Mouse (Mus musculus) embryonic facial prominence, embryonic 14.5 days (tissue): ENCODE data around the gene Phrf1. TPM values are rescaled to one million over a fixed set of nuclear protein-coding genes. Genes with fewer than 3 reads are reported as not detected.

Source experiments
- ATAC-seq: fragments of 200-750 bp; cut with Nextera tagmentation; 2 replicates; pipeline ENCODE4 v1.8.0; 2017; ENCODE audit warnings: low read depth, moderate number of reproducible peaks, moderate TSS enrichment
- DNase-seq: peaks from one replicate; pipeline ENCODE4 v3.0.0-alpha.2; 2015; ENCODE audit warnings: low spot score
- H3K27ac ChIP-seq: fragments of 300-500 bp; sonication (generic); replicated peaks from 2 replicates; pipeline ENCODE4 v1.5.1; 2014; ENCODE audit warnings: low read depth, mild to moderate bottlenecking, low read length, moderate library complexity
- H3K27me3 ChIP-seq: fragments of 300-500 bp; sonication (generic); replicated peaks from 2 replicates; pipeline ENCODE4 v1.6.1; 2014; ENCODE audit warnings: low read length; ENCODE audit not compliant: control insufficient read depth, insufficient read depth
- H3K36me3 ChIP-seq: fragments of 300-500 bp; sonication (generic); 2 replicates; pipeline ENCODE4 v1.6.1; 2014; ENCODE audit warnings: low read length, mixed read lengths; ENCODE audit not compliant: control insufficient read depth, insufficient read depth
- H3K4me1 ChIP-seq: fragments of 300-500 bp; sonication (generic); 2 replicates; pipeline ENCODE4 v1.6.1; 2014; ENCODE audit warnings: antibody characterized with exemption, low read length; ENCODE audit not compliant: control insufficient read depth, insufficient read depth
- H3K4me2 ChIP-seq: fragments of 300-500 bp; sonication (generic); 2 replicates; pipeline ENCODE4 v1.6.1; 2014; ENCODE audit warnings: low read depth, mild to moderate bottlenecking, low read length, moderate library complexity, mixed read lengths
- H3K4me3 ChIP-seq: fragments of 300-500 bp; sonication (generic); 2 replicates; pipeline ENCODE4 v1.5.1; 2014; ENCODE audit warnings: low read depth, mild to moderate bottlenecking, low read length
- H3K9ac ChIP-seq: fragments of 300-500 bp; sonication (generic); 2 replicates; pipeline ENCODE4 v1.6.1; 2014; ENCODE audit warnings: low read depth, mild to moderate bottlenecking, low read length, moderate library complexity, mixed read lengths
- H3K9me3 ChIP-seq: fragments of 300-500 bp; sonication (generic); 2 replicates; pipeline ENCODE4 v1.6.1; 2016; ENCODE audit warnings: low read length; ENCODE audit not compliant: control insufficient read depth
- WGBS: fragments of 180-500 bp; shearing (Covaris S2); extraction: QIAGEN DNeasy Blood & Tissue Kit; methylation state at CpG from one replicate; pipeline ENCODE4 v1.1.7; 2014; 5-methylcytosine and 5-hydroxymethylcytosine counted together
- polyA plus RNA-seq: library from polyadenylated mRNA; unstranded; fragments of >200 nt; fragmentation: Nextera tagmentation; extraction: Ambion mirVana; gene quantifications from 2 replicates; pipeline ENCODE4 v1.2.1, GENCODE M21; 2014

The Phrf1 gene
- polyA plus RNA-seq, 1 experiment from 2014 or later: 59.8 TPM

- Histone ChIP-seq H3K36me3 (peaks cover 34% of the 10 kb centered on the region), H3K27me3 (no peaks in the 10 kb centered on the region), H3K9me3 (no peaks in the 10 kb centered on the region), H3K4me3 (peak within 1 kb of the TSS; percentile 92), H3K9ac (peak within 1 kb of the TSS; percentile 92), H3K4me1 (peaks cover 11% of the 10 kb centered on the region), H3K27ac (peak within 1 kb of the TSS; percentile 83), H3K4me2 (peak within 1 kb of the TSS; percentile 99)
- DNase-seq (peak; percentile 98), ATAC-seq (peak; percentile 93)
- WGBS: 0% methylated on average over 13 of the region's 39 CpGs
Measured at GRCm38 (mm10) chr7:141193948-141194347, 34.6 kb upstream of the Phrf1 start, which contains the start of the genes Hras and Lrrc56. Gene Hras, minus strand, starts transcription at chr7:141194005. Gene Lrrc56, plus strand, starts transcription at chr7:141194157.

DNA sequence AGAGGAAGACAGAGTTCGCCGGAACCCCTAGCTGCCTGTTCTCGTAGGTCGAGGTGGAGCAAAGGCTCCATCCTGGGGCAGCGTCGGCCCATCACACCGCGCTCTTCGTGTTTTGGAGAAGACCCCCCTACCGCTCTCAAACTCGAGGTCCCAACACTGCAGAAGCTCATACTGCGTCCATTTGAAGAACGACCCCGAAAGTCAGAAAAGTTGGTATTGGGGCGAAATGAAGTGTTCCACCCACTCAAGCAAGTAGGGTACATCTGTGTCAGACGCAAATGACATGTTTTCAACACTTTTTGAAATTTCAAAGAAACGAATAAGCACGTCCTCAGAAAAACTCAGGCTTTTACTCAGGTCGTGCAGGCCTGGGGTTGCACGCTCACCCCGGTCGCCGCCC, 34.2 kb upstream of the Phrf1 start:
- no peak for ATAC-seq
- no peaks in the 10 kb centered on the region for H3K9me3 ChIP-seq
- H3K4me3 ChIP-seq: peak overlapping the region; percentile 92
- H3K4me2 ChIP-seq: peak overlapping the region; percentile 99
- H3K27me3 ChIP-seq: no peaks in the 10 kb centered on the region
- WGBS: 1% methylated on average over 23 of the region's 23 CpGs
- no peak for DNase-seq
- peak overlapping the region; percentile 81 for H3K27ac ChIP-seq
- peaks cover 11% of the 10 kb centered on the region for H3K4me1 ChIP-seq
- peak overlapping the region; percentile 69 for H3K9ac ChIP-seq
- H3K36me3 ChIP-seq: peaks cover 30% of the 10 kb centered on the region

DNA sequence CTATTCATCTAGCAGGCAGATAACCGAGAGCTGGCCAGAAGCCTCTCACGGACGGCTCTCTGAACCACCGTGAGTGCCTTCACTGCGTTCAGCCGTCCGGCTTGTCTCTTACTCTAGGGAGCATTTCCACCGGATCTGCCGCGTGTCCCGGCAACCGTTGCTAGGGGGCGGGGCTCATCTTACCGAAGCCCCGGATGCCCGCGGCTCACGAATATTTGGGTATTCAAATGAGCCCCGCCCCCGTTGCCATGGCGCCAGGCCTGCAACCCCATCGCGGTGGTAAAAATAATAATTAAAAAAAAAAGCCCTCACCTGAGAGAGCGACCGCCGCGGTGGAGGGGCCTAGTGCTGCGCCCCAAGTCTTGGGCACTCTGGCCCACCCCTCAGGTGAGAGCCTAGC, 33.8 kb upstream of the Phrf1 start:
- Histone ChIP-seq H3K4me2 (peak overlapping the region; percentile 99), H3K9me3 (no peaks in the 10 kb centered on the region), H3K4me3 (peak overlapping the region; percentile 92), H3K27ac (peak overlapping the region; percentile 81), H3K9ac (peak overlapping the region; percentile 69), H3K27me3 (no peaks in the 10 kb centered on the region), H3K36me3 (peaks cover 26% of the 10 kb centered on the region), H3K4me1 (peaks cover 11% of the 10 kb centered on the region)
- peak; percentile 96 for DNase-seq
- ATAC-seq: peak; percentile 27; the same call in 1 of the 2 replicates
- WGBS: under 1% methylated on average over 28 of the region's 28 CpGs

DNA sequence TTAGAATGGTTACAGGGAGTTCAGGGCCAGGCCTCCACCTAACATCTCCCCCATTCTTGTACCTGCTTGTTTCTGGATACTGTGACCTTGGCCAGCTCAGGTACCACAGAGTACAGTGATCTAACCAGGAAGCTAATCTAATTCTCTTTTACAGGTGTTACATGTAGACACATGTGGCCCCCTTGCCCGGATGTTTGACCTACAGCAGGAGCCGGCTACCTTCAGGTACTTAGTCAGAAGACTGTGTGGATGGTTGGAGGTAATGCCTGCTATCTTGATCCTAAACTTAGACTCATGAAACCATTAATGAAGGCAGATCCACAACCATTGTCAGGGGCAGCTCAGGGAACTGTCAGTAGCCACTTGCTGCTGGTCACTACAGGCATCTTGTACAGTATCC, 32.8 kb upstream of the Phrf1 start:
- WGBS: 91% methylated on average over 2 of the region's 2 CpGs
- peaks cover 17% of the 10 kb centered on the region for H3K36me3 ChIP-seq
- DNase-seq (no peak), ATAC-seq (no peak)
- H3K9me3 ChIP-seq: no peaks in the 10 kb centered on the region
- H3K27me3 ChIP-seq: no peaks in the 10 kb centered on the region
- H3K9ac ChIP-seq: no peak overlapping the region
- peak overlapping the region; percentile 99; the same call in 1 of the 2 replicates for H3K4me2 ChIP-seq
- peak overlapping the region; percentile 92; the same call in 1 of the 2 replicates for H3K4me3 ChIP-seq
- no peak overlapping the region for H3K27ac ChIP-seq
- H3K4me1 ChIP-seq: peaks cover 11% of the 10 kb centered on the region

DNA sequence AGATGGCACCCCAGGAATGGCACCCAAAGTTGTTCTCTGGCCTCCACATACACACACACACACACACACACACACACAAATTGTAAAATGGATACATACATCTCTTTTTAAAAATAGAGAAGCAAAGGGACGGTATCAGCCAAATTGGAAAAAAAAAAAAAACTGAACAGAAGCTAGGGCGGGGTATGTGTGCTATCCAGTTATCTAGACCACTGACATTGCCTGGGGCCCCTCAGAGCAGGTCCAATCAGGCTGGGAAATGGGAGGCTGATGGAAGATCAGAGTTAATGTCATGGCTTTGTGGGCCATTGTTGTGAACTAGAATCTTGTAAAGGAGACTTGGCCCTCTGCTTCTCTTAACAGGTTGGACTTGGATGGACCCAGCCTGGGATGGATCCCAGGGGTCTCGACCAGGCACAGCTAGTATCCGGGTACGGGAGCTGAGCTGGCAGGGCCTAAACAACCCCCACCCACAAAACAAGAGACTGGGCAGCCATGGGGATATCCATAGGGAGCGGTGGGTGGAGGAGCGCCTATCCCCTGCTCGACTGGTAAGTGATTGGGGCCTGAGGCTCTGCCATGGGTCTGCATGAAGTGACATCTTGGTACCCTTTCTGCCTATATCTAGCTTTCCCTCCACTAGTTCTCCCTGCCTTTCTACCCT, 31.8 kb upstream of the Phrf1 start:
- ATAC-seq: no peak
- no peak overlapping the region for H3K27ac ChIP-seq
- no peak overlapping the region for H3K4me2 ChIP-seq
- no peaks in the 10 kb centered on the region for H3K27me3 ChIP-seq
- H3K9ac ChIP-seq: no peak overlapping the region
- H3K36me3 ChIP-seq: peaks cover 7% of the 10 kb centered on the region
- H3K9me3 ChIP-seq: no peaks in the 10 kb centered on the region
- DNase-seq: no peak
- 88% methylated on average over 6 of the region's 8 CpGs for WGBS
- H3K4me1 ChIP-seq: peaks cover 11% of the 10 kb centered on the region
- no peak overlapping the region for H3K4me3 ChIP-seq

DNA sequence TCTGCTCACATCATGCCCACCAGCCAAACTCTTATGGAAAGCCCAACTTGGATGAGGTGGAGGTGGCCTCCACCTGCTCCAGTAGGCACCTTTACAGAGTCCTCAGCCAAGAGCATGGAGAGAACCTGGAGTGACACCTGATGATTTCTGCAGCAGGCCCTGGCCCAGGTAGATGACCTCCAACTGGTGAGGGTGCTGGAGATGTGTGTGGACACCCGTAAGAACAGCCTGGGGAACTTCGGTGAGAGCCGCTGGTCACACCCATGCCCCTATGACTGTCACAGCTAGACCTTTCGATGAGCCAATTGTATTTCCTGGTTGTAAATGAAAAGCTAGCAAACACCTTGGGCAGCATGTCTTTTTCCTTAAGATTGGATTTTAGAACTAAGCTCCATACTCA, 30.5 kb upstream of the Phrf1 start:
- ATAC-seq (no peak), DNase-seq (no peak)
- no peaks in the 10 kb centered on the region for H3K36me3 ChIP-seq
- H3K4me2 ChIP-seq: no peak overlapping the region
- H3K9ac ChIP-seq: no peak overlapping the region
- H3K9me3 ChIP-seq: no peaks in the 10 kb centered on the region
- 92% methylated on average over 4 of the region's 4 CpGs for WGBS
- no peak overlapping the region for H3K4me3 ChIP-seq
- no peaks in the 10 kb centered on the region for H3K27me3 ChIP-seq
- 0 out of 2 replicates have a peak, but pooled peaks cover under 1% of the 10 kb centered on the region for H3K4me1 ChIP-seq
- H3K27ac ChIP-seq: no peak overlapping the region

DNA sequence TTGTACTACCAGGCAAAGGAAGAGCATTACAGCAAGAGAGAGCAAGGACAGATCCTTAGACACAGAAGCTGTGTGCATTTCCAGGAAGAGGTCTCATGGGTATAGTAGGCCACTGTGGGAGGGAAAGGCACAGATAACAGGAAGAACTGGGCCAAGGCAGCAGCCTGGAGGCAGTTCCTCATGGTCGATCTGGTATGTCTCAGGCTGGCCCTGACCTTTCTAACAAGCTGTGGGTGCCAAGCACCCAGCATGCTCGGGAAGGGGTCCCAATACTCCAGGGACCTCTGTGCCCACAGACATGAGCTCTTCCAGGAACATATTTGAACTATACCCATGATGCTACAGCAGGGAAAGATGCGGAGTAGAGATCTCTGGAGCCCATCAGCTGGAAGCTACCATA, 24.0 kb upstream of the Phrf1 start:
- Histone ChIP-seq H3K27me3 (no peaks in the 10 kb centered on the region), H3K27ac (no peak overlapping the region), H3K4me1 (no peaks in the 10 kb centered on the region), H3K9ac (no peak overlapping the region), H3K4me2 (no peak overlapping the region), H3K4me3 (no peak overlapping the region), H3K9me3 (no peaks in the 10 kb centered on the region), H3K36me3 (no peaks in the 10 kb centered on the region)
- ATAC-seq: no peak
- DNase-seq: no peak
- 87% methylated on average over 3 of the region's 3 CpGs for WGBS

DNA sequence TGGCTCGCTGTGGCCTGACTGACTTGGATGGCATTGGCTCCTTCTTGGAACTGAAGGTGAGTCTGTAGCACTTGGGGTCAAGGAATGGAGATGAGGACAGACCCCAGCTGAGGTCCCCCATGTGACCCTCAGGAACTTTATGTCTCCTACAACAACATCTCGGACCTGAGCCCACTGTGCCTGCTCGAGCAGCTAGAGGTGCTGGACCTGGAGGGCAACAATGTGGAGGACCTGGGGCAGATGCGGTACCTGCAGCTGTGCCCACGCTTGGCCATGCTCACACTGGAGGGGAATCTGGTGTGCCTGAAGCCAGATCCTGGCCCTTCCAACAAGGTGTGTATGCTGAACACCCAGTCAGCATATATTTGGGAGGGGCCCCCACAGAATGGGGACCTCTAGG, 23.1 kb upstream of the Phrf1 start:
- Histone ChIP-seq H3K36me3 (no peaks in the 10 kb centered on the region), H3K4me1 (no peaks in the 10 kb centered on the region), H3K27ac (no peak overlapping the region), H3K4me2 (no peak overlapping the region), H3K9ac (no peak overlapping the region), H3K4me3 (no peak overlapping the region), H3K9me3 (no peaks in the 10 kb centered on the region), H3K27me3 (no peaks in the 10 kb centered on the region)
- whole genome bisulfite sequencing: 92% methylated on average over 5 of the region's 5 CpGs
- no peak for DNase-seq
- ATAC-seq: no peak
